8 mouse cellular contexts compared by ENCODE assay signal in the genomic region with DNA sequence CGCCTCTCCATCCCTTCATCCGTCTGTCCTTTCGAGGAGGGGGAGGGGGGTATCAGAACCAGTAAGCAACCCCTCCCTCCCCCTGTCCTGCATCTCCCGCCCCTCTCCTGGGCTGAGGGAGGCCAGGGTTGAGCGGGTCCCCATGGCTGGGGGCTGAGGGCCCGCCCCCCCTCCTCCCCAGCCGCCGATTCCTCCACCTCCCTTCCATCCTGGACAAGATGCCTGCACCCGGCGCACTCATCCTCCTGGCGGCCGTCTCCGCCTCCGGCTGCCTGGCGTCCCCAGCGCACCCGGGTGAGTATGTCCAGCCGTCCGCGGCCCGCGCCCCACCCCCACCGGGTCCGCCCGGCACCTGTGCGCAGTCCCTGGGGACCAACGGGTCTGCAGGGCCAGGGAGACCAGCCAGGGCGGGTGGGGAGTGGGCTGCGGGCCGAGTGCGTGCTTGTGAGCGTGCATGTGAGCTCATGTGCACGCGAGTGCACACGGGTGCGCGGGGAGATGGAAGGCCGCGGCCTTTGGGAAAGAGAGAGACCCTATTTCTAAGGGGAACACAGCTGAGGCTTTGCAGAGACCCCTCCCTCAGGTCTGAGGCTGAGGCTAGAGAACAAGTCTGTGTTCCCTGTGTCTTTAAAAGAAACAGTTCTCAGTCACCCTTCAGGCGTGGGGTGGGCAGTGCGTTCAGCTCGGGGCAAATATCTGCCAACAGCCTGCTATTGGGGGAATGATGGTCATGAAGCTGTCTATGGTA. TPM values are rescaled to one million over a fixed set of nuclear protein-coding genes. Genes with fewer than 3 reads are reported as not detected.
DNase-seq lines count a peak whose midpoint lies in the region; ATAC-seq and TF ChIP-seq lines count a peak whose summit lies in the region.

No protein-coding gene starts in this region.

- DNase-seq in adrenal gland, postnatal 25 days, result peak; percentile 41
- no peak for DNase-seq in adrenal gland, adult 2 months
- DNase-seq in lung, postnatal 0 days (ENCODE audit: low spot score), result no peak
- no peak for DNase-seq in lung, postnatal 14 days
- DNase-seq in midbrain, embryonic 14.5 days, result no peak
- DNase-seq in layer of hippocampus, adult 18-20 months (ENCODE audit: low spot score in 2 of 2), result no peak
- no peak for DNase-seq in thymus, postnatal 14 days

- no peak overlapping the region for H3K27ac ChIP-seq in lung, postnatal 0 days (ENCODE audit: low read length)
- H3K27ac ChIP-seq in hindbrain, embryonic 15.5 days (replicated peaks), result peak overlapping the region; percentile 97
- H3K27ac ChIP-seq in midbrain, embryonic 14.5 days (replicated peaks; ENCODE audit: low read depth, low read length), result peak overlapping the region; percentile 99

- 0 out of 2 replicates have a peak overlapping the region, but pooled peaks have one; percentile 19 for H3K4me3 ChIP-seq in lung, postnatal 0 days (ENCODE audit: low read depth, low read length)
- H3K4me3 ChIP-seq in hindbrain, embryonic 15.5 days, result peak overlapping the region; percentile 90
- H3K4me3 ChIP-seq in midbrain, embryonic 14.5 days (replicated peaks; ENCODE audit: low read depth, low read length), result peak overlapping the region; percentile 83

- no peaks in the 10 kb centered on the region for H3K9me3 ChIP-seq in lung, postnatal 0 days (ENCODE audit: low read length)
- no peaks in the 10 kb centered on the region; the same call in 1 of the 2 replicates for H3K9me3 ChIP-seq in hindbrain, embryonic 15.5 days
- no peaks in the 10 kb centered on the region for H3K9me3 ChIP-seq in midbrain, embryonic 14.5 days (ENCODE audit: control insufficient read depth, low read length)

- no peak for ATAC-seq in lung, postnatal 0 days
- peak; percentile 2; the same call in 1 of the 2 replicates for ATAC-seq in hindbrain, embryonic 15.5 days (ENCODE audit: low FRiP score, low read depth)
- peak; percentile 3; the same call in 1 of the 2 replicates for ATAC-seq in midbrain, embryonic 14.5 days (ENCODE audit: low FRiP score, low TSS enrichment)

- TF ChIP-seq CTCF in lung, postnatal 0 days (IDR thresholded peaks at IDR 0.05), result no peak; the same call in 1 of the 2 replicates

- peaks cover 4% of the 10 kb centered on the region; the same call in 1 of the 2 replicates for H3K4me1 ChIP-seq in lung, postnatal 0 days (ENCODE audit: insufficient read depth, low read depth, low read length)
- H3K4me1 ChIP-seq in hindbrain, embryonic 15.5 days (replicated peaks), result peaks cover 22% of the 10 kb centered on the region
- peaks cover 20% of the 10 kb centered on the region for H3K4me1 ChIP-seq in midbrain, embryonic 14.5 days (ENCODE audit: control insufficient read depth, insufficient read depth, low read length)

- no peaks in the 10 kb centered on the region for H3K36me3 ChIP-seq in lung, postnatal 0 days (ENCODE audit: insufficient read depth, low read length)
- peaks cover 31% of the 10 kb centered on the region for H3K36me3 ChIP-seq in hindbrain, embryonic 15.5 days
- H3K36me3 ChIP-seq in midbrain, embryonic 14.5 days (ENCODE audit: control insufficient read depth, insufficient read depth, low read length), result peaks cover 36% of the 10 kb centered on the region

- H3K27me3 ChIP-seq in lung, postnatal 0 days (replicated peaks; ENCODE audit: insufficient read depth, low read length), result peaks cover 12% of the 10 kb centered on the region; the same call in 1 of the 2 replicates
- no peaks in the 10 kb centered on the region for H3K27me3 ChIP-seq in hindbrain, embryonic 15.5 days
- no peaks in the 10 kb centered on the region for H3K27me3 ChIP-seq in midbrain, embryonic 14.5 days (ENCODE audit: control insufficient read depth, insufficient read depth, low read length)

- no peak overlapping the region for H3K9ac ChIP-seq in lung, postnatal 0 days (replicated peaks; ENCODE audit: low read depth)
- H3K9ac ChIP-seq in hindbrain, embryonic 15.5 days, result peak overlapping the region; percentile 96
- peak overlapping the region; percentile 88 for H3K9ac ChIP-seq in midbrain, embryonic 14.5 days (replicated peaks; ENCODE audit: low read length)

- H3K4me2 ChIP-seq in lung, postnatal 0 days (replicated peaks; ENCODE audit: low read depth, low read length), result peak overlapping the region; percentile 54
- peak overlapping the region; percentile 64 for H3K4me2 ChIP-seq in hindbrain, embryonic 15.5 days
- peak overlapping the region; percentile 90 for H3K4me2 ChIP-seq in midbrain, embryonic 14.5 days (ENCODE audit: low read length)

- WGBS in lung, postnatal 0 days, result 1% methylated on average over 32 of the region's 42 CpGs
- WGBS in hindbrain, embryonic 15.5 days, result under 1% methylated on average over 39 of the region's 42 CpGs
- WGBS in midbrain, embryonic 14.5 days, result under 1% methylated on average over 40 of the region's 42 CpGs

- TF ChIP-seq EP300 in lung, postnatal 0 days (IDR thresholded peaks at IDR 0.05), result no peak

RNA-seq across cellular contexts. Expression of a gene that starts 1.1 kb away (rescaled TPM):
- 0.90 and 1.1 TPM in 2 replicates for total RNA-seq in adrenal gland, postnatal 25 days (2021)
- 1 to 10 TPM in 1 of 2 experiments, under 1 TPM in 1; 0.49 to 2.0 TPM for total RNA-seq in adrenal gland, adult 2 months (2021)
- 1.6 and 2.9 TPM in 2 replicates for polyA plus RNA-seq in adrenal gland, adult 2 months (2012; rRNA removed)
- polyA plus RNA-seq in lung, postnatal 0 days (2015; fragmentation: Nextera tagmentation; extraction: Ambion mirVana), result 3.2 and 3.7 TPM in 2 replicates
- polyA plus RNA-seq in hindbrain, embryonic 15.5 days (2015; fragmentation: Nextera tagmentation; extraction: Ambion mirVana), result 6.3 TPM in 2 replicates
- polyA plus RNA-seq in midbrain, embryonic 14.5 days (2014; fragmentation: Nextera tagmentation; extraction: Ambion mirVana), result 5.2 and 8.5 TPM in 2 replicates
- total RNA-seq in layer of hippocampus, adult 18-20 months (2021), result 1 to 10 TPM; 8.1 to 8.9 TPM

RNA-seq across cellular contexts. Expression of a gene that starts 2.0 kb away (rescaled TPM):
- 10.0 and 14.8 TPM in 2 replicates for total RNA-seq in adrenal gland, postnatal 25 days (2021)
- total RNA-seq in adrenal gland, adult 2 months (2021), result 1 to 10 TPM; 6.2 to 8.6 TPM
- 38.0 and 61.3 TPM in 2 replicates for polyA plus RNA-seq in adrenal gland, adult 2 months (2012; rRNA removed)
- 0.10 and 0.11 TPM in 2 replicates for polyA plus RNA-seq in lung, postnatal 0 days (2015; fragmentation: Nextera tagmentation; extraction: Ambion mirVana)
- 20.1 and 24.8 TPM in 2 replicates for polyA plus RNA-seq in hindbrain, embryonic 15.5 days (2015; fragmentation: Nextera tagmentation; extraction: Ambion mirVana)
- polyA plus RNA-seq in midbrain, embryonic 14.5 days (2014; fragmentation: Nextera tagmentation; extraction: Ambion mirVana), result 25.2 and 30.2 TPM in 2 replicates
- total RNA-seq in layer of hippocampus, adult 18-20 months (2021), result 100 to 1,000 TPM; 274 to 289 TPM

RNA-seq across cellular contexts. Expression of a gene that starts 28.8 kb away (rescaled TPM):
- 114 and 134 TPM in 2 replicates for total RNA-seq in adrenal gland, postnatal 25 days (2021)
- total RNA-seq in adrenal gland, adult 2 months (2021), result 100 to 1,000 TPM; 127 to 129 TPM
- polyA plus RNA-seq in adrenal gland, adult 2 months (2012; rRNA removed), result 147 and 170 TPM in 2 replicates
- polyA plus RNA-seq in lung, postnatal 0 days (2015; fragmentation: Nextera tagmentation; extraction: Ambion mirVana), result 105 and 113 TPM in 2 replicates
- polyA plus RNA-seq in hindbrain, embryonic 15.5 days (2015; fragmentation: Nextera tagmentation; extraction: Ambion mirVana), result 271 and 286 TPM in 2 replicates
- 281 and 288 TPM in 2 replicates for polyA plus RNA-seq in midbrain, embryonic 14.5 days (2014; fragmentation: Nextera tagmentation; extraction: Ambion mirVana)
- 100 to 1,000 TPM; 135 to 155 TPM for total RNA-seq in layer of hippocampus, adult 18-20 months (2021)

RNA-seq across cellular contexts. Expression of a gene that starts 39.0 kb away (rescaled TPM):
- total RNA-seq in adrenal gland, postnatal 25 days (2021), result 0.30 and 0.33 TPM in 2 replicates
- under 1 TPM in 1 of 2 experiments, not detected in 1; 0.20 TPM for total RNA-seq in adrenal gland, adult 2 months (2021)
- 0.70 and 1.8 TPM in 2 replicates for polyA plus RNA-seq in adrenal gland, adult 2 months (2012; rRNA removed)
- polyA plus RNA-seq in lung, postnatal 0 days (2015; fragmentation: Nextera tagmentation; extraction: Ambion mirVana), result 0.20 and 0.35 TPM in 2 replicates
- polyA plus RNA-seq in hindbrain, embryonic 15.5 days (2015; fragmentation: Nextera tagmentation; extraction: Ambion mirVana), result 1.1 and 1.6 TPM in 2 replicates
- polyA plus RNA-seq in midbrain, embryonic 14.5 days (2014; fragmentation: Nextera tagmentation; extraction: Ambion mirVana), result 0.63 and 0.88 TPM in 2 replicates
- 1 to 10 TPM; 1.4 to 2.4 TPM for total RNA-seq in layer of hippocampus, adult 18-20 months (2021)

RNA-seq across cellular contexts. Expression of a gene that starts 45.2 kb away (rescaled TPM):
- total RNA-seq in adrenal gland, postnatal 25 days (2021), result 22.3 and 26.6 TPM in 2 replicates
- 10 to 100 TPM; 26.9 to 30.1 TPM for total RNA-seq in adrenal gland, adult 2 months (2021)
- 22.1 and 27.4 TPM in 2 replicates for polyA plus RNA-seq in adrenal gland, adult 2 months (2012; rRNA removed)
- 14.8 and 15.1 TPM in 2 replicates for polyA plus RNA-seq in lung, postnatal 0 days (2015; fragmentation: Nextera tagmentation; extraction: Ambion mirVana)
- polyA plus RNA-seq in hindbrain, embryonic 15.5 days (2015; fragmentation: Nextera tagmentation; extraction: Ambion mirVana), result 41.8 and 43.1 TPM in 2 replicates
- polyA plus RNA-seq in midbrain, embryonic 14.5 days (2014; fragmentation: Nextera tagmentation; extraction: Ambion mirVana), result 37.2 and 37.4 TPM in 2 replicates
- total RNA-seq in layer of hippocampus, adult 18-20 months (2021), result 10 to 100 TPM; 20.6 to 22.5 TPM

Comparison
In these comparisons a context has a peak if more than half of its experiments do, and no peak if none do; other contexts are left out.
1. H3K4me3 ChIP-seq: peak in every context shown above with its lines; median percentile 90 in hindbrain, embryonic 15.5 days; 83 in midbrain, embryonic 14.5 days; 19 in lung, postnatal 0 days.
2. RNA of a gene that starts 2.0 kb away (polyA plus RNA-seq): 38.0 to 61.3 TPM in adrenal gland, adult 2 months, 25.2 to 30.2 TPM in midbrain, embryonic 14.5 days and 20.1 to 24.8 TPM in hindbrain, embryonic 15.5 days; 0.10 to 0.11 TPM in lung, postnatal 0 days; every median in the first group is over 10 times any median in the second.
3. Peak in every context shown above with its lines, with median percentiles within 50 percentile points of each other: H3K4me2 ChIP-seq.